Mouse (Mus musculus) CD4-positive, CD25-positive, alpha-beta regulatory T cell, adult 2 months (primary cell): ENCODE data around the gene Flt1.
A peak's percentile ranks its signal among the peaks of the same experiment; 100 is the strongest.

ENCODE experiments used
- DNase-seq: peaks from one replicate; pipeline ENCODE4 v3.0.0-alpha.2; 2012; ENCODE audit warnings: low read depth, low spot score

Flt1 gene

DNA sequence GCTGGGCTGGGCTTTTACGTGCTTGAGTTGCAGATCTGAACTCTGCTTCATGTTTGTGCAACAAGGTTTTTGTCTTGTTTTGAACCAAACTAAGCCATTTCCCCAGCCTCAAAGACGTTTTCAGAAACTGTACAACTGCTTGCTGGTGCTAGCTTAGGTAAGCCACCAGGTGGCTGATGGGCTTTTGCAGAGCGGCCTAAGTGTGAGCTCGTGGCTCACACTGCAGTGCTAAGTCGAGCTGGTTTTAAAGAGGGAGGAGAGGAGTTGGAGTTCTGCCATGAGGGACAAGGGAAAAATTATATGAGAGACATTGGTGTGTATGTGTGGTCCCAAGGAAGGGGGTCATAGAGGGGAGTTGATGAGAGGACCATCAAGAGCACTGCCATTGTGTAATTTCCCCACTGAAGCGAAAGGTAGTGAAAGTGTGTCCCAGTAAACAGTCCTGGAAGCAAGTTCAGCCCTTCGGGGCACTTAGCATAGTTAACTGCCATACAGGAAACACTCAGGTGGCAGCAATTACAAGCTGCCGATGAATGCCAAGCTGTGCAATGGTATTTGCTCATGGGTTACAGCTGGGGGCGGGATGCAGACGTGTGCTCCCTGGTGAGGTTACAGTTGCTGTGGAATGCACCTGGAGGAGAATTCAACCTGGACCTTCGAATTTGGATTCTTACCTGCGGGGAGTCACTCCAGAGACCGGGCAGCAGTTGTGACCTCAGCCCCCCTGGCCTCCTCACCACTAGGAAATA, 173.8 kb downstream of the Flt1 start:
- DNase-seq, result no peak

DNA sequence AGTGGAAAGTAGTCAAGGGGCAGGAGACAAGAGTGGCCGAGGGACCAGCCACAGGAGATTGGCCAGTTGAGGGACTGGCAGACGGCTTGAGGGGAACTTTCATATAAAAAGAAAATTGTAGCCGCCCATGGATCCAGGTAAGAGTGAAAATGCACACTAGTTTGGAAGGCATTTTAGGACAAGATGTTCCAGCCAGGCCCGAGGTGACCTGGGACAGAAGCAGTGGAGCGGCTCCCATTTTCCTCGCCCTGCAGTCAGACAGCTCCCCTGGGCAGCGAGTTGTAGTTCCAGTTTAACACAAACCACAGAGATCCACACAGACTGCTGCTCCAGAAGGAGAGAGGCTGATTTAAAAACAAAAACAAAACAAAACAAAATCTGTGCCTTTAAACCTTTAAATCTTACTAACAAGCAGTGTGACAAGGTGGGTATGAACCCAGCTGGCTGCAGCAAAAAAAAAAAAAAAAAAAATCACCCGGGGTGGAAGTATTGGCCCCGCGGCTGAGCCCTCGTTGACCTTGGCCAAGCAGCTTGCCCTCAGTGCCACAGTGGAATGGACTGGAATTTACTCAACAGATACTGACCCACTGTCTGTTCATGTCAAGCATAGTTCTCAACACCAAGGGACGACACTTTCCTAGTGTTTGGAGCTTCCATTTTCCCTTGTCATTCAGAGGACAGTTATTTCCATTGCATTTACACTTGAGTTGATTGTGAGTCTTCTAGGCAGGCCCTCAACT, 176.6 kb downstream of the Flt1 start:
- DNase-seq, result no peak

DNA sequence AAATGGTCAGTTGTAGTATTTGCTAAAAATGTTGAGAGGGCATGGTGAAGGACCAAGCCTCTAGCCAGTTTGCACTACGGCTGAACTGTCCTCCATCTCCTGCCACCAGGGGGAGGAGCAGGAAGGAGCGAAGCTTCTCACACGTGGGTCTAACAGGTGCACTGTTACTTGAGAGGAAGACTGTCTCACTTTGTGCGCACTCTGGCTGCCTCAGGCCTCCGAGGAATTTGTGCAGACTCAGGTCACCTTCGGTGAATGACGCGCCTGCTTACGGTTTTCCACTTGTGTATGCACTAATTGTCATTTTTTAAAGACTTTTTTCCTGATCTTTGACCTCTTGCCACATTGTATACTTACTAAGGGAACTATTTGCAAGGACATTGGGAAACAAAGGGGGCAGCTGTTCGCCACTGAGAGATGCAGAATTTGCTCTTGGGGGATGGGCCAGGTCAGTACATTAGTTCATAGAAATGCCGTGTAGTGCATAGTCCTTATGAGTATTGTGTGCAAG, 180.0 kb downstream of the Flt1 start:
- peak; percentile 47 for DNase-seq

DNA sequence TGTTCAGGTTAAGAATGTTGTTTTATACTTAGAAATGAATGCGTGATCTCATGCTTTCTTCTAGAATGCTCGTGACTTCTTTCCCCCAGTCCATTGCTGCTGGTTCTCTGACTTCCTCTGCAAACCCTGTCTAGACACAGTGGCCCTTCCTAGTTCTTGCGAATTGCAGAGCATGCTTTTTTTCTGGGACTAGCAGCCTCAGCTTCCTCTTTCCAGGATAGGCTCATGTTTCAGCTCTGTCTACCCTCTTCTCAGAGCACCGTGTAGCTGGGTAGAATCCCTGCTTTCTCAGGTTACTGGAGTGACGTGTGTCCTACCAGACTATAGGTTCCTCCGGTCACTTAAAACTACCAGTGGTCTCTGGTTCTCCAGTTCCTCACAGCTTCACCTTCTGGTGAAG, 183.5 kb downstream of the Flt1 start:
- DNase-seq, result no peak

DNA sequence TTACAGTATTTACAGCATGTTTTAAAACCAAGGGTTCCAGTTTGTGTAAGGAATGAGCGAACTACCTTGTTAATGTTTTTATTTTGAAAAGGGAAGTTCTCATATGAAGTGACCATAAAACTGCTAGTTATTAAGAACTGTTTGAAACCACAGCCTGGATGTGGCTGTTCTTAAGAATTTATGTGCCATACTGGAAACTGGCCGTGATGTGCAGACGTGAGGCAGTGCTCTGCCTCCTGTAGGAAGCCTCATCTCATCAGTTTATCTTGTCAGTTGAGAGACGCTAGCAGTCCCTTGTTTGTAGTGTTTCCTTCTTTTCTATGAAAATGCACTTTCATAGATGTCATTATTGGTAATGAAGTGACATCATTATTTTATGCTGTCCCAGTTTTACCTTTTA, 186.0 kb downstream of the Flt1 start:
- DNase-seq, result no peak

DNA sequence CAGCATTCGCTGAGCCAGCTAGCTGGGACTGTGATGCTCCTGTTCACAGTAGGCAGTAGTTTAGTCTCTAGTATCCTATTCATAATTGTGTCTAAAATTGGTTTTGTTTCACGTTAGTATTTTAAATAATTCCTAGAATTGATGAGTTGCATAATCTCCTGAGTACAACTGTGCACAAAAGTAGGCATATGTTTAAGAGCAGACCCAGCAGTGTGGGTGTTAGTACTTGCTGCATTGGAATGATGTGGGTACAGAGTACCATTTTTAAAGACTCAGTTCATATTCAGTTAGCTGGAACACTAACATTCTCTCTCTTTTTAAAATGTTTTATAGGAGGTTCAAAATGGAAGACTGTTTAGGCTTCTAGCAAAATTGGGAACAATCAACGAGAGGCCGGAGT, 186.4 kb downstream of the Flt1 start:
- DNase-seq, result no peak

DNA sequence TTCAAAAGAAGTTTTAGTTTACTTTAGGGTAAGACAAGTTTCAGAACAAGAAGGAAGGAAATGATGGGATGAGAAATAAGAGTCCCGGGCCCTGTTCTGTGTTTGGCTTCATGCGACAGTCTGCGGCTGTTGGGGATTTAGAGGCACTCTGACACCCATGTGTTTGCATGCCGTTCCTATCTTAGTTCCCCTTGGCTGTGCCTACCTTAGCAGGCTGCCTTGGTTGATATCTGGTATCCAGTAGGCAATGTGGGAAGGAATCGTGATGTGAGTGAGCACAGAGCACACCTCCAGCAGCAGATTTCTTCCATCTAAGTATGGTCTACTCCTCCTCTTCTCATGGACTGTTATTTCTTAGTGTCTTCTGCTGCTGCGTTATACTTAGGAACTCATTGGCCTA, 193.8 kb downstream of the Flt1 start:
- DNase-seq, result no peak

DNA sequence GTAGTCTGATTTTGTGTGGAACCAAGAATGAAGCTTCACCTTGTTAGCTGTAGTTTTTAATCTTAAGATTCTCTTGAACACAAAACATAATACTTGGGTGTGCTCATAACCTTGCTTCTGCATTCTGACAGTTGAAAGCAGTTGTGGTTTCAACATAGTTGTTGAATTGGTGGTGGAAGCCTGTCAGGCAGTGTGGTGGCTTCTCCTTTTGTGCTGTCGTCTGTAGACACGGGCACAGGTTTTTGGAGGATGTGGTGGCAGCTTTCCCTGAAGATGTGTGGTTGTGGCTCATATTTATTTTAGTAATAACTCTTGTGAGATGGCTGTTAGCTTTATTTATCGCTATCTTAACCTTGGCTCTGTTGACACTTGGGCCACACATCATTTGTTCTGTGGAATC, 198.0 kb downstream of the Flt1 start:
- no peak for DNase-seq

DNA sequence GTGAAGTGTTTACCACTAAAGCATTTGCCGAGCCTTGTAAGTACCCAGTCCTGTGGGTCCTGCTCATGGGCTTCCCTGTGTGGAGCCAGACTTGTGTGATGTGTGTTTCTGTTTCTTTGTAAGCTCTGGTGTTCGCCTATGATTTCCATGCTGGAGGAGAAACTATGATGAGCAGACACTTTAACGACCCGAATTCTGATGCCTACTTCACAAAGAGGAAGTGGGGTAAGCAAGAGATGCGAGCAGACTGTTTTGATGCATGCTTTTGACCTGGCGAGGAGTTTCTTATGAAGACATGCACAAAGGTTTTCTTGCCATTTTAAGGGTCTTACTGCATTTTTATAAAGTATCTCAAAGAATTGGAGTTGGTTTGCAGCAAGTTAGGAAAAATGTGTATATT, 198.8 kb downstream of the Flt1 start:
- no peak for DNase-seq
